Mouse (Mus musculus) c-Kit-positive CD71-positive TER-119-negative erythroid progenitor cells, embryonic 14.5 days (primary cell): ENCODE measurements around the gene Gria4.
"Not testable (repeated sequence)": the region's sequence is repeated elsewhere in the genome, so short reads cannot be mapped to it uniquely, and the experiment has no call there.

ENCODE experiments used
- DNase-seq: peaks from one replicate; pipeline ENCODE4 v3.0.0-alpha.2; 2013; ENCODE audit warnings: low read depth

The Gria4 gene

GRCm38 (mm10) chr9:4795544-4796288 is at the start of gene Gria4:
Gria4 (minus strand) TSS chr9:4796234.
- no peak for DNase-seq

- not testable (repeated sequence) for DNase-seq
Measured at GRCm38 (mm10) chr9:4810941-4811340, 14.9 kb upstream of the Gria4 start.

GRCm38 (mm10) chr9:4803151-4803755 is 7.2 kb upstream of the Gria4 start:
- no peak for DNase-seq

- DNase-seq: no peak
Measured at GRCm38 (mm10) chr9:4797396-4797795, 1.4 kb upstream of the Gria4 start.

GRCm38 (mm10) chr9:4796289-4796645 is 233 bp upstream of the Gria4 start:
- DNase-seq: no peak

- no peak for DNase-seq
Measured at GRCm38 (mm10) chr9:4795075-4795474, 959 bp downstream of the Gria4 start.

- DNase-seq: no peak
Measured at GRCm38 (mm10) chr9:4794411-4794810, 1.6 kb downstream of the Gria4 start.

GRCm38 (mm10) chr9:4749407-4749806 is 46.6 kb downstream of the Gria4 start:
- not testable (repeated sequence) for DNase-seq

- no peak for DNase-seq
Measured at GRCm38 (mm10) chr9:4714086-4714485, 81.9 kb downstream of the Gria4 start.

GRCm38 (mm10) chr9:4712367-4712766 is 83.7 kb downstream of the Gria4 start:
- no peak for DNase-seq

GRCm38 (mm10) chr9:4687149-4687548 is 108.9 kb downstream of the Gria4 start:
- DNase-seq: no peak

- no peak for DNase-seq
Measured at GRCm38 (mm10) chr9:4680244-4680643, 115.8 kb downstream of the Gria4 start.

- no peak for DNase-seq
Measured at GRCm38 (mm10) chr9:4679099-4679498, 116.9 kb downstream of the Gria4 start.

GRCm38 (mm10) chr9:4665691-4666090 is 130.3 kb downstream of the Gria4 start:
- no peak for DNase-seq

- no peak for DNase-seq
Measured at GRCm38 (mm10) chr9:4662421-4662820, 133.6 kb downstream of the Gria4 start.

- no peak for DNase-seq
Measured at GRCm38 (mm10) chr9:4658951-4659350, 137.1 kb downstream of the Gria4 start.

GRCm38 (mm10) chr9:4654333-4654732 is 141.7 kb downstream of the Gria4 start:
- DNase-seq: no peak

GRCm38 (mm10) chr9:4639192-4639900 is 156.7 kb downstream of the Gria4 start:
- no peak for DNase-seq

GRCm38 (mm10) chr9:4631910-4632309 is 164.1 kb downstream of the Gria4 start:
- DNase-seq: no peak

- DNase-seq: no peak
Measured at GRCm38 (mm10) chr9:4615286-4615685, 180.7 kb downstream of the Gria4 start.

GRCm38 (mm10) chr9:4605354-4605753 is 190.7 kb downstream of the Gria4 start:
- no peak for DNase-seq

GRCm38 (mm10) chr9:4604236-4604635 is 191.8 kb downstream of the Gria4 start:
- DNase-seq: no peak

- DNase-seq: no peak
Measured at GRCm38 (mm10) chr9:4601788-4602187, 194.2 kb downstream of the Gria4 start.
